Mouse (Mus musculus) forebrain, embryonic 14.5 days (tissue): ENCODE data around the gene Scarf2. TPM values are rescaled to one million over a fixed set of nuclear protein-coding genes. Genes with fewer than 3 reads are reported as not detected.

Experiments used
- ATAC-seq: fragments of 200-750 bp; cut with Nextera tagmentation; 2 replicates; pipeline ENCODE4 v1.8.0; 2017; ENCODE audit warnings: mild to moderate bottlenecking, moderate library complexity
- DNase-seq: peaks from one replicate; pipeline ENCODE4 v3.0.0-alpha.2; 2015; ENCODE audit warnings: low spot score
- H3K27ac ChIP-seq: fragments of 300-500 bp; sonication (generic); 2 replicates; pipeline ENCODE4 v1.5.1; 2014; ENCODE audit warnings: low read depth, mild to moderate bottlenecking, control low read depth, low read length, moderate library complexity
- H3K27me3 ChIP-seq: fragments of 300-500 bp; sonication (generic); replicated peaks from 2 replicates; pipeline ENCODE4 v1.6.1; 2014; ENCODE audit warnings: low read length, control low read depth, mixed read lengths; ENCODE audit not compliant: control insufficient read depth, insufficient read depth
- H3K36me3 ChIP-seq: fragments of 300-500 bp; sonication (generic); 2 replicates; pipeline ENCODE4 v1.6.1; 2014; ENCODE audit warnings: low read length, control low read depth; ENCODE audit not compliant: control insufficient read depth, insufficient read depth
- H3K4me1 ChIP-seq: fragments of 300-500 bp; sonication (generic); 2 replicates; pipeline ENCODE4 v1.6.1; 2014; ENCODE audit warnings: antibody characterized with exemption, low read length, control low read depth; ENCODE audit not compliant: control insufficient read depth, insufficient read depth
- H3K4me2 ChIP-seq: fragments of 300-500 bp; sonication (generic); 2 replicates; pipeline ENCODE4 v1.6.1; 2014; ENCODE audit warnings: mild to moderate bottlenecking, control low read depth, low read length
- H3K4me3 ChIP-seq: fragments of 300-500 bp; sonication (generic); 2 replicates; pipeline ENCODE4 v1.5.1; 2014; ENCODE audit warnings: low read depth, low read length, control low read depth
- H3K9ac ChIP-seq: fragments of 300-500 bp; sonication (generic); 2 replicates; pipeline ENCODE4 v1.6.1; 2014; ENCODE audit warnings: mild to moderate bottlenecking, low read length, control low read depth, moderate library complexity
- H3K9me3 ChIP-seq: fragments of 300-500 bp; sonication (generic); replicated peaks from 2 replicates; pipeline ENCODE4 v1.6.1; 2016; ENCODE audit warnings: low read length, control low read depth, mixed read lengths; ENCODE audit not compliant: control insufficient read depth
- WGBS: fragments of 180-500 bp; shearing (Covaris S2); extraction: QIAGEN DNeasy Blood & Tissue Kit; methylation state at CpG from one replicate; pipeline ENCODE4 v1.1.7; 2014; 5-methylcytosine and 5-hydroxymethylcytosine counted together
- polyA plus RNA-seq: library from polyadenylated mRNA; unstranded; fragments of >200 nt; fragmentation: Nextera tagmentation; extraction: Ambion mirVana; gene quantifications from 2 replicates; pipeline ENCODE4 v1.2.1, GENCODE M21; 2014

Gene Scarf2
- polyA plus RNA-seq, 1 experiment from 2014 or later = 1.1 TPM

DNA sequence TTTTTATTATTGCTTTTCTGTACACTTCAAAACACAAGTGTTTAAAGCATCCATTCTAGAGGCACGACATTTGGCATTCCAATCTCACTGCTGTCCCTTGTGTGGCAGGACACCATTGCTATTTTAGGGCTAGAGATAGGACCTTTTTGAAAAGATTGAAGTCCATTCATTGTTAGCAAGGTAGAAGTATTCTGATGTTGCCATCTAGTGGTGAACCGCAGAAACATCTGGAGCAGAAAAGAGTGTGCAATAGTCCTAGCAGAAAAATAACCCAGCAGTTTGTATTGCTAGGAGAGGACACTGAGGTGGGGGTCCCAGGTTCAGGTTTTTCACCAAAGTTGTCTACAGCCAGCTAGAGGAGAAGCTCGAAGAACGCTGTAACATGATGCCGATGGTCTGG, 15.0 kb downstream of the Scarf2 start:
- Histone ChIP-seq H3K4me3 (no peak overlapping the region), H3K4me2 (no peak overlapping the region), H3K4me1 (peaks cover 12% of the 10 kb centered on the region; the same call in 1 of the 2 replicates), H3K36me3 (no peaks in the 10 kb centered on the region), H3K9ac (no peak overlapping the region), H3K27me3 (peaks cover 8% of the 10 kb centered on the region; the same call in 1 of the 2 replicates), H3K9me3 (no peaks in the 10 kb centered on the region), H3K27ac (no peak overlapping the region)
- no peak for ATAC-seq
- WGBS = 8% methylated on average over 5 of the region's 5 CpGs
- peak; percentile 80 for DNase-seq

DNA sequence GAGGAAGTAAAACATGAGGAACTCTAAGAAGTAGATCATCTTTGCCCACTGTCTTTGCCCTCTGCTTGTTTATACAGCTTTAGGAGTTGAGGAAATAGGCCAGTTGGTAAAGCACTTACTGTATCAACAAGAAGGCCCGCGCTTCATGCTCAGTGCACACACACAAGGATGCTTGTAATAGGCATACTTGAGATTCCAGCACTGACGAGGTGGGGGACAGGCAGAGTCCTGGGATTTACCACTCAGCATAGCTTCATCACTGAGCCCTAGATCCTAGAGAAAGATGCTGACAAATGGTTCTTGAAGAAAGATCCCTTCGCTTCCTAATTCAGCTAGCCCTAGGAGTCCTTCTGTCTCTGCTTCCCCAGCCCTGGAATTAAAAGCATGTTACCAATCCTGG, 16.1 kb downstream of the Scarf2 start:
- DNase-seq (no peak), ATAC-seq (no peak)
- Histone ChIP-seq H3K36me3 (no peaks in the 10 kb centered on the region), H3K4me1 (peaks cover 7% of the 10 kb centered on the region; the same call in 1 of the 2 replicates), H3K4me2 (no peak overlapping the region), H3K27me3 (peaks cover 8% of the 10 kb centered on the region; the same call in 1 of the 2 replicates), H3K27ac (no peak overlapping the region), H3K9ac (no peak overlapping the region), H3K9me3 (no peaks in the 10 kb centered on the region), H3K4me3 (no peak overlapping the region)
- 62% methylated on average over 4 of the region's 4 CpGs for WGBS

DNA sequence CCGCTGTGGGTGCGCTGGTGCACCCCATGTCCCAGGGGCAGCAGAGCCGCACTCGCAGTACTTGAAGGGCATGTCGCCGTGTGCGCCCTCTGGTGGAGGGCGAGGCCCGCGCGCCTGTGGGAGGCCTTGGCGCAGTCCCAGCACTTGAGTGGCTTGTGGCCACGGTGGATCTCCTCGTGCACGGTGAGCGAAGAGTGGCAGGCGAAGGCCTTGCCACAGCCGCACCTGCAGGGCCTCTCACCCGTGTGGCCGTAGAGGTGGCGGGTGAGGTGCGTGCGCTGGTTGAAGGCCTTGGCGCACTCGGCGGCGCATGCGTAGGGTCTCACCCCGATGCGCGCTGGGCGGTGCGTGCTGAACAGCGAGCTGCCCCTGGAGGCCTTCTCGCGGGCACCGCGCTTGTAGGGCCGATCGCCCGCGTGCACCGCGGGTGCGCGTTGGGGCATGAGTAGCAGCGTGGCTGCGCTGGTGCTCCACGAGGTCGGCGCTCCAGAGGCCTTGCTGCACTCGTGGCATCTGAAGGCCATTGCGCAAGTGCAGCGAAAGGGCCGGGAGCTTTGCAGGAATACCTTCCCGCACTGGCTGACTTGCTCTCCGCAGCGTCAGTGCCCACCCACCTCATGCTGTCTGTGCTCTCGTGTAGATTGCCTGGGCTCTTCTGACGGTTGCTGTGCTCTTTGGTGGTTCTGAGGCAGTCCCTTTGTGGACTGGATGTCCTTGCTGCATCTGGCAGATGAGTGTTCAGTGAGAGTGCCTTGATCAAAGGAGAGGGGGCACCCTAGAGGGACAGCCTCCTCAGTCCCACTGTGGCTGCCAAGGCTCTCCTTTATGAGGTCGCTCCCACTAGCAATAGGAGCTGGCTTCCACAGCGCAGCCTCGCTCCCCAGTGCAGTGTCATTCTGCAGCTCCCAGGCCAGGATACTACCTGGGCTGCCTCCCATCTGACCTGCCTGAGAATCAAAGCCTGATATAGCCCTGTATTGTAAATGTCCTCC, 18.6 kb downstream of the Scarf2 start:
- Histone ChIP-seq H3K9me3 (no peaks in the 10 kb centered on the region), H3K36me3 (no peaks in the 10 kb centered on the region), H3K27me3 (peaks cover 8% of the 10 kb centered on the region; the same call in 1 of the 2 replicates), H3K9ac (peak overlapping the region; percentile 74), H3K4me2 (peak overlapping the region; percentile 88), H3K4me1 (peaks cover 3% of the 10 kb centered on the region; the same call in 1 of the 2 replicates), H3K27ac (peak overlapping the region; percentile 33; the same call in 1 of the 2 replicates), H3K4me3 (peak overlapping the region; percentile 45)
- peak; percentile 86 for DNase-seq
- peak; percentile 90 for ATAC-seq
- 1% methylated on average over 63 of the region's 63 CpGs for WGBS

DNA sequence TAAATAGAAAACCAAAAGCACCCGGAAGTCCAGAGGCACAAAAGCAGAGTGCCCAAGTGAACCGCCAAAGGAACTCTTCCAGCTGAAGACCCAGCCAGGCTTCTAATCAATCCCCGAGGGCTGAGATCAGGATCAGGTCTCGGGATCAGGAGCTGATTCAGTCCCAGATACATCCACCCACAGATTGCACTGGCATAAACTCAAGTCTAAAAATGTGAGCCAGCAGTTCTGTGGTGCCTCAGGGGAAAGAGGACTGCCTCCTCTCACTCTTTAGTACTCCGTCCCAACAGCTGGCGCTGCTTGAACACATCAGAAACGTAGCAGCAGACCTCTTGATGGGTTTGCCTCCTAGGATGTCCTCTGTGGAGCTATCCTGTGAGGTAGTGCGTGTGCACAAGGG, 19.4 kb downstream of the Scarf2 start:
- 86% methylated on average over 8 of the region's 8 CpGs for WGBS

DNA sequence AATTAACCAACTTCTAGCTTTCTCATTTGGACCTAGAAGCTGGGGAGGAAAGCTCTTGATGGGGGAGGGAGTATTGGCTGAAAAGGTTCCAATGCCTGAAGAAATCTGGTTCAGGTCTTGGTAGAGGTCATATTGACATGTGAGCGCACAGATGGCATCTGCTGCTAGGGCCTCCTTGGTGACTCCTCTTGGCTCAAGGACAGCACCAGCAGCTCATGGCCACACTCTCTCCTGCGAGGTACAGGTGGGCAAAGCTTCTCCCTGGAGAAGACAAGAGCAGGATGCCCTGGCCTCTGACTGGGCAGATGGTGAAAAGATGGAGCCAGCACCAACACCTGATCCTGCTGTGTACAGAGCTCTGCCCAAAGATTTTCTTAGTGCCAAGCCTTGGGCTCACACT, 29.4 kb downstream of the Scarf2 start:
- Histone ChIP-seq H3K4me3 (no peak overlapping the region), H3K4me2 (no peak overlapping the region), H3K27ac (no peak overlapping the region), H3K9ac (no peak overlapping the region), H3K36me3 (no peaks in the 10 kb centered on the region), H3K4me1 (no peaks in the 10 kb centered on the region), H3K27me3 (peaks cover 15% of the 10 kb centered on the region), H3K9me3 (no peaks in the 10 kb centered on the region)
- ATAC-seq (no peak), DNase-seq (no peak)
- 92% methylated on average over 2 of the region's 2 CpGs for WGBS

More for the DNA sequence above, 19.4 kb downstream of the Scarf2 start:
- Histone ChIP-seq H3K27ac (no peak overlapping the region), H3K4me3 (no peak overlapping the region), H3K27me3 (peaks cover 8% of the 10 kb centered on the region; the same call in 1 of the 2 replicates), H3K4me1 (peaks cover 3% of the 10 kb centered on the region; the same call in 1 of the 2 replicates), H3K9ac (no peak overlapping the region), H3K4me2 (no peak overlapping the region), H3K36me3 (no peaks in the 10 kb centered on the region), H3K9me3 (no peaks in the 10 kb centered on the region)
- ATAC-seq = no peak
- no peak for DNase-seq

DNA sequence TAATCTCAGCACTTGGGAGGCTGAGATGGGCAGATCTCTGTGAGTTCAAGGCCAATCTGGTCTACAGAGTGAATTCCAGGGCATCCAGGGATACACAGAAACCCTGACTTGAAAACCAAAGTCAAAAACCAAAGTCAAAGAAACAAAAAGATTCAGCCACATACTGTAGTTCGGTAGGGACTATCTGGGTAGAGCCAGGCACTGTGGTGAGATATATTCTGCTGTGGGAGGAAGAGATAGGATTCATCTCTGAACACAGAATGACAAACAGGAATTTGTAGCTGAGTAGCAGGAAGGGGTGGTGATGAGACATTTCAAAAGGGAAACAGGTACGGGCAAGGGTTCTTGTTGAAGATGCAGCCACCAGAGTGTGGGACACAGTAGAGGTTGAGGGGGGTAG, 31.1 kb downstream of the Scarf2 start:
- WGBS = 88% methylated on average over 2 of the region's 2 CpGs
- DNase-seq (no peak), ATAC-seq (no peak)
- Histone ChIP-seq H3K9me3 (no peaks in the 10 kb centered on the region), H3K4me1 (no peaks in the 10 kb centered on the region), H3K27ac (no peak overlapping the region), H3K4me3 (no peak overlapping the region), H3K9ac (no peak overlapping the region), H3K27me3 (peaks cover 32% of the 10 kb centered on the region), H3K4me2 (no peak overlapping the region), H3K36me3 (no peaks in the 10 kb centered on the region)

- Histone ChIP-seq H3K9ac (no peak overlapping the region), H3K27ac (no peak overlapping the region), H3K9me3 (no peaks in the 10 kb centered on the region), H3K4me2 (no peak overlapping the region), H3K4me3 (no peak overlapping the region), H3K36me3 (no peaks in the 10 kb centered on the region), H3K4me1 (no peaks in the 10 kb centered on the region), H3K27me3 (peaks cover 39% of the 10 kb centered on the region)
- DNase-seq (no peak), ATAC-seq (no peak)
- WGBS = 44% methylated on average over 3 of the region's 3 CpGs
Measured at GRCm38 (mm10) chr16:17828867-17829266, 31.8 kb downstream of the Scarf2 start.

DNA sequence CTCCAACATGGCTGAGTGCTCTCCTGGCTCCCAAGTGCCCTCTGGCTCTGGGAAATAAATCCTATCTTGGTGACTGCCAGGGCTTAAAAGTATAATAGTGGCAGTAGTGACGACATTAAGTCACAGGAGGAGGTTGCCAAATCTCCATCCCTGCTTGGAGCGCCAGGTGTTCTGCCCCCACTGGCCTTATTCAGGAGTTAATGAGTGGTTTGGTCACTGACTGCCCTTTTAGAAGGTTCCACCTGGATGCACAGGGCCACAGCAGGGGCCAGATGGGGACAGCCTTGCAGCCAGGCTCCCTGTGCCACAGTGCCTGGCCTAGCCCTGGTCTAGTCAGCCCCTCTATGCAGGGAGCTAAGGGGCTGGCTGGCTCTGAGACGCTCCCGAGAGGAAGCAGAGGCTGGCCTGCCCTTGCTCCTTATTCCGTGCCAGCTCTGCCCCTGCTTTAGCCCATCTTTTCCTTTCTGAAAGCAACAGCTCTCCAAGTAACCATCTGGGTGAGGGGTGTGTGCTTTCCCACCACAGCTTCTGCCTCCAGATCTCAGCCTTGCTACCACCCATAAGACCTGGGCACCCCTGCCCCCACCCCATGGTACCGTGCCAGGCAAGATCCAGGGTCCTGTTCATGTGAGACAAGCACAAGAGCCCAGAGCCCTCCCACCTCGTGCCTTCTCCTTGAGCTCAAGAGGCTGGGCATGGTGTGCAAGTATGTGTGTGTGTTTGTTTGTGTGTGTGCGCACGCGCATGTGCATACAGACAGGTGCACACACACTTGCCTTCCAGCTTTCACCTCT, 33.5 kb downstream of the Scarf2 start:
- WGBS = 47% methylated on average over 10 of the region's 10 CpGs
- ATAC-seq (no peak), DNase-seq (no peak)
- no peaks in the 10 kb centered on the region; the same call in 1 of the 2 replicates for H3K4me1 ChIP-seq
- peaks cover 56% of the 10 kb centered on the region for H3K27me3 ChIP-seq
- no peak overlapping the region for H3K9ac ChIP-seq
- no peaks in the 10 kb centered on the region for H3K9me3 ChIP-seq
- H3K27ac ChIP-seq = no peak overlapping the region
- no peak overlapping the region for H3K4me3 ChIP-seq
- H3K4me2 ChIP-seq = no peak overlapping the region
- no peaks in the 10 kb centered on the region for H3K36me3 ChIP-seq
